Mouse (Mus musculus): ENCODE data around the gene Col4a2. TPM values are rescaled to one million over a fixed set of nuclear protein-coding genes. Genes with fewer than 3 reads are reported as not detected.
A peak's percentile ranks its signal among the peaks of the same experiment; 100 is the strongest.

Col4a2 gene
- total RNA-seq, 2 experiments from 2014 or later, result 340 to 382 TPM

GRCm38 (mm10) chr8:11361546-11362277 lies 49.1 kb downstream of the Col4a2 start:
- DNase-seq, result no peak

- no peak for DNase-seq
Observed at GRCm38 (mm10) chr8:11362278-11363214, 49.9 kb downstream of the Col4a2 start.

GRCm38 (mm10) chr8:11363340-11364126 lies 50.9 kb downstream of the Col4a2 start:
- DNase-seq, result no peak

GRCm38 (mm10) chr8:11366251-11366650 lies 53.6 kb downstream of the Col4a2 start:
- DNase-seq, result no peak

- no peak for DNase-seq
Observed at GRCm38 (mm10) chr8:11366741-11367140, 54.1 kb downstream of the Col4a2 start.

GRCm38 (mm10) chr8:11367670-11368069 lies 55.1 kb downstream of the Col4a2 start:
- no peak for DNase-seq

- DNase-seq, result no peak
Observed at GRCm38 (mm10) chr8:11369526-11370203, 57.1 kb downstream of the Col4a2 start.

- DNase-seq, result no peak
Observed at GRCm38 (mm10) chr8:11371347-11371746, 58.7 kb downstream of the Col4a2 start.

- DNase-seq, result no peak
Observed at GRCm38 (mm10) chr8:11372080-11372479, 59.5 kb downstream of the Col4a2 start.

GRCm38 (mm10) chr8:11373643-11374325 lies 61.2 kb downstream of the Col4a2 start:
- DNase-seq, result no peak

GRCm38 (mm10) chr8:11374326-11375076 lies 61.9 kb downstream of the Col4a2 start:
- no peak for DNase-seq

- DNase-seq, result no peak
Observed at GRCm38 (mm10) chr8:11375749-11376438, 63.3 kb downstream of the Col4a2 start.

GRCm38 (mm10) chr8:11377391-11378210 lies 65.0 kb downstream of the Col4a2 start:
- DNase-seq, result no peak

GRCm38 (mm10) chr8:11379590-11379989 lies 67.0 kb downstream of the Col4a2 start:
- DNase-seq, result no peak

- DNase-seq, result no peak
Observed at GRCm38 (mm10) chr8:11381544-11381943, 68.9 kb downstream of the Col4a2 start.

GRCm38 (mm10) chr8:11382059-11382810 lies 69.6 kb downstream of the Col4a2 start:
- peak; percentile 51 for DNase-seq

GRCm38 (mm10) chr8:11382933-11383332 lies 70.3 kb downstream of the Col4a2 start:
- DNase-seq, result no peak

- no peak for DNase-seq
Observed at GRCm38 (mm10) chr8:11383379-11383778, 70.8 kb downstream of the Col4a2 start.

All from gastrocnemius, postnatal 10 days (tissue).